Mouse (Mus musculus) myocyte (in vitro differentiated cells): ENCODE data around the gene Acbd6.

Source experiments
- CEBPB ChIP-seq: IDR thresholded peaks from 2 replicates; pipeline ENCODE4 v1.6.1; 2011; ENCODE audit warnings: mild to moderate bottlenecking, moderate library complexity; ENCODE audit not compliant: poor library complexity, insufficient read depth, severe bottlenecking
- E2F4 ChIP-seq: IDR thresholded peaks from one replicate; pipeline ENCODE4 v1.6.1; 2011; ENCODE audit warnings: mild to moderate bottlenecking, control low read depth, moderate library complexity; ENCODE audit not compliant: insufficient read depth
- MAX ChIP-seq: IDR thresholded peaks from one replicate; pipeline ENCODE4 v1.6.1; 2011; ENCODE audit warnings: low read depth, mild to moderate bottlenecking, control low read depth
- MYOD1 ChIP-seq, 3 experiments: IDR thresholded peaks; one replicate each; pipeline ENCODE4 v1.6.1; 2011; ENCODE audit warnings: control low read depth in 2 of 3, low read depth in 2 of 3, mild to moderate bottlenecking in 2 of 3, moderate library complexity in 1 of 3; ENCODE audit not compliant: insufficient read length in 2 of 3, control insufficient read depth in 1 of 3
- POLR2A ChIP-seq: IDR thresholded peaks from one replicate; pipeline ENCODE4 v1.6.1; 2011; ENCODE audit warnings: low read depth, mild to moderate bottlenecking, control low read depth, moderate library complexity; ENCODE audit not compliant: insufficient read length
- POLR2AphosphoS2 ChIP-seq: IDR thresholded peaks from one replicate; pipeline ENCODE4 v1.6.1; 2011; ENCODE audit warnings: low read depth, control low read depth; ENCODE audit not compliant: insufficient read length
- TCF12 ChIP-seq: IDR thresholded peaks from one replicate; pipeline ENCODE4 v1.6.1; 2011; ENCODE audit warnings: mild to moderate bottlenecking, control low read depth; ENCODE audit not compliant: poor library complexity, insufficient read depth, severe bottlenecking
- USF1 ChIP-seq: IDR thresholded peaks from one replicate; pipeline ENCODE4 v1.6.1; 2011; ENCODE audit warnings: low read depth, mild to moderate bottlenecking, control low read depth, moderate library complexity

DNA sequence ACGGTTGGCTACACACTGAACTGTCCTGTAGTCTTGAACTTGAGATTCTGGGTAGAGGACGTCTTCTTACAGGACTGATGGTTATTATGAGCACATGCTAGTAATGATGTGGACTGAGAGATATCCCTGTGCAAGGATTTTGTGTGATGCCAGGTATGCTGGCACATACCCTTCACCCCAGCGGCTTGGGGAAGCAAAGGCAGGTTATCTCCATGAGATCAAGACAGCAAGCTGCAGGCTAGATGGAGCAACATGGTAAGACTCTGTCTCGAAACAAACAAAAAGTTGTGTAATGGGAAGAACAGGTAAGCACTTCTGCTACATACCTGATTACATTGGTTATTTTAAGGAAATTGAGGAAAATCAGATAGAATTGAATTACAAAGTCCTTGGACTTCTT is 2.1 kb downstream of the Acbd6 start:
- no peak for TF ChIP-seq CEBPB
- TF ChIP-seq TCF12: no peak
- TF ChIP-seq MYOD1 (IDR thresholded peaks at IDR 0.05; ENCODE audit: control insufficient read depth in 1 of 3, insufficient read length in 2 of 3, low read depth in 2 of 3): no peak
- no peak for TF ChIP-seq POLR2A
- no peak for TF ChIP-seq POLR2AphosphoS2
- no peak for TF ChIP-seq MAX
- TF ChIP-seq E2F4: no peak
- no peak for TF ChIP-seq USF1
